Comparison of ENCODE assay signal across 14 mouse cellular contexts in genomic region chr4:82248961-82249360, GRCm38 (mm10).
DNase-seq lines count a peak whose midpoint lies in the region; ATAC-seq and TF ChIP-seq lines count a peak whose summit lies in the region.
"Had no signal": no experiment of that assay in that cellular context is flagged by ENCODE, and none has a peak within 500 bp of the region (broad histone marks: within the 10 kb centered on the region; RNA-seq: fewer than 3 reads in every experiment).

No protein-coding gene starts in this region.

- H3K4me1 ChIP-seq in heart, embryonic 16.5 days (ENCODE audit: control insufficient read depth, insufficient read depth, low read length) = peaks cover 20% of the 10 kb centered on the region
- peaks cover 32% of the 10 kb centered on the region for H3K4me1 ChIP-seq in embryonic facial prominence, embryonic 12.5 days
- H3K4me1 ChIP-seq in limb, embryonic 15.5 days = peaks cover 24% of the 10 kb centered on the region
- H3K4me1 ChIP-seq: hindbrain, embryonic 15.5 days had no signal

- H3K4me2 ChIP-seq in heart, embryonic 16.5 days (ENCODE audit: low read depth, low read length) = no peak overlapping the region
- H3K4me2 ChIP-seq in embryonic facial prominence, embryonic 12.5 days (replicated peaks) = no peak overlapping the region
- H3K4me2 ChIP-seq in limb, embryonic 15.5 days = no peak overlapping the region
- H3K4me2 ChIP-seq: hindbrain, embryonic 15.5 days had no signal

- intact Hi-C loops in heart, postnatal 25 days (cut with DNase I) = loop anchor here (2.0 to 5.0 kb wide), 2 partner anchors 28 to 77 kb away; no protein-coding TSS in a partner anchor
- intact Hi-C loops in left cerebral cortex, postnatal 10 days (cut with DNase I) = no loop called here
- intact Hi-C loops in left cerebral cortex, postnatal 14 days (cut with DNase I) = no loop called here

- no peak for ATAC-seq in heart, embryonic 16.5 days (replicated peaks; ENCODE audit: extremely low read depth, insufficient read depth, low FRiP score)
- ATAC-seq in embryonic facial prominence, embryonic 12.5 days (ENCODE audit: insufficient number of reproducible peaks, insufficient read depth, low FRiP score, low TSS enrichment) = no peak
- ATAC-seq in limb, embryonic 15.5 days (ENCODE audit: insufficient number of reproducible peaks, low FRiP score, low TSS enrichment, low read depth) = no peak

- no peak for DNase-seq in heart, postnatal 25 days (ENCODE audit: low spot score)
- DNase-seq in layer of hippocampus, adult 2 months (ENCODE audit: low spot score in 2 of 2) = peak; percentile 21 to 23
- no peak for DNase-seq in layer of hippocampus, postnatal 10 days (ENCODE audit: low spot score in 2 of 2)
- DNase-seq in left cerebral cortex, postnatal 10 days (ENCODE audit: extremely low spot score in 1 of 2, low spot score in 2 of 2) = no peak
- no peak for DNase-seq in left cerebral cortex, postnatal 14 days (ENCODE audit: low spot score in 2 of 2)
- DNase-seq: cerebellum, postnatal 14 days; gastrocnemius, postnatal 36 days; thymus, adult 2 months had no signal

- no peak for TF ChIP-seq CTCF in layer of hippocampus, adult 2 months (conservative IDR thresholded peaks at IDR 0.05)

- WGBS in heart, embryonic 16.5 days = 71% methylated on average over 1 of the region's 1 CpGs
- WGBS in embryonic facial prominence, embryonic 12.5 days = 76% methylated on average over 1 of the region's 1 CpGs
- 40% methylated on average over 1 of the region's 1 CpGs for WGBS in limb, embryonic 15.5 days

- peak overlapping the region; percentile 36 for H3K27ac ChIP-seq in heart, embryonic 16.5 days (ENCODE audit: low read length)
- H3K27ac ChIP-seq in layer of hippocampus, adult 2 months = peak overlapping the region; percentile 82
- H3K27ac ChIP-seq in embryonic facial prominence, embryonic 12.5 days = peak overlapping the region; percentile 95
- H3K27ac ChIP-seq in limb, embryonic 15.5 days = peak overlapping the region; percentile 89
- H3K27ac ChIP-seq: hindbrain, embryonic 15.5 days; liver, embryonic 14.5 days had no signal

- H3K27me3 ChIP-seq in heart, embryonic 16.5 days (ENCODE audit: control insufficient read depth, insufficient read depth, low read length) = no peaks in the 10 kb centered on the region
- no peaks in the 10 kb centered on the region for H3K27me3 ChIP-seq in embryonic facial prominence, embryonic 12.5 days
- no peaks in the 10 kb centered on the region for H3K27me3 ChIP-seq in limb, embryonic 15.5 days
- H3K27me3 ChIP-seq: hindbrain, embryonic 15.5 days had no signal

- no peaks in the 10 kb centered on the region for H3K36me3 ChIP-seq in heart, embryonic 16.5 days (ENCODE audit: control insufficient read depth, insufficient read depth)
- H3K36me3 ChIP-seq in embryonic facial prominence, embryonic 12.5 days = no peaks in the 10 kb centered on the region
- H3K36me3 ChIP-seq in limb, embryonic 15.5 days = no peaks in the 10 kb centered on the region
- H3K36me3 ChIP-seq: hindbrain, embryonic 15.5 days had no signal

- H3K9ac ChIP-seq in heart, embryonic 16.5 days (ENCODE audit: low read length) = no peak overlapping the region
- no peak overlapping the region for H3K9ac ChIP-seq in embryonic facial prominence, embryonic 12.5 days
- H3K9ac ChIP-seq in limb, embryonic 15.5 days = no peak overlapping the region
- H3K9ac ChIP-seq: hindbrain, embryonic 15.5 days; liver, embryonic 14.5 days had no signal

- peaks cover 2% of the 10 kb centered on the region; the same call in 1 of the 2 replicates for H3K9me3 ChIP-seq in heart, embryonic 16.5 days (replicated peaks; ENCODE audit: control insufficient read depth, low read length)
- peaks cover 5% of the 10 kb centered on the region; the same call in 1 of the 2 replicates for H3K9me3 ChIP-seq in embryonic facial prominence, embryonic 12.5 days
- no peaks in the 10 kb centered on the region for H3K9me3 ChIP-seq in limb, embryonic 15.5 days
- H3K9me3 ChIP-seq: hindbrain, embryonic 15.5 days had no signal

- no peak overlapping the region for H3K4me3 ChIP-seq in heart, embryonic 16.5 days (ENCODE audit: low read length)
- H3K4me3 ChIP-seq in layer of hippocampus, adult 2 months = no peak overlapping the region
- H3K4me3 ChIP-seq in embryonic facial prominence, embryonic 12.5 days = no peak overlapping the region
- no peak overlapping the region for H3K4me3 ChIP-seq in limb, embryonic 15.5 days
- H3K4me3 ChIP-seq: erythroblast, embryonic 14.5 days; hindbrain, embryonic 15.5 days had no signal

Comparison
In these comparisons a context has a peak if more than half of its experiments do, and no peak if none do; other contexts are left out.
1. DNase-seq: peak in layer of hippocampus, adult 2 months (2 of 2); none in heart, postnatal 25 days (single experiment), layer of hippocampus, postnatal 10 days (0 of 2), left cerebral cortex, postnatal 10 days (0 of 2) and left cerebral cortex, postnatal 14 days (0 of 2).
2. H3K27ac ChIP-seq: peak in every context shown above with its lines; median percentile 95 in embryonic facial prominence, embryonic 12.5 days; 89 in limb, embryonic 15.5 days; 82 in layer of hippocampus, adult 2 months; 36 in heart, embryonic 16.5 days.